Mouse (Mus musculus) ES-E14 (cell line): Measurements from ENCODE around the gene Plch1.

ENCODE experiments used
- CHD2 ChIP-seq: IDR thresholded peaks from 2 replicates; pipeline ENCODE4 v1.6.1; 2014; ENCODE audit warnings: mild to moderate bottlenecking, low read depth, low read length, inconsistent platforms
- HCFC1 ChIP-seq: IDR thresholded peaks from 2 replicates; pipeline ENCODE4 v1.6.1; 2012; ENCODE audit warnings: low read length, inconsistent platforms, borderline replicate concordance; ENCODE audit not compliant: insufficient read depth
- MAFK ChIP-seq: IDR thresholded peaks from 2 replicates; pipeline ENCODE4 v1.6.1; 2014; ENCODE audit warnings: mild to moderate bottlenecking, low read depth, low read length, inconsistent platforms; ENCODE audit not compliant: insufficient read depth
- ZNF384 ChIP-seq: IDR thresholded peaks from 2 replicates; pipeline ENCODE4 v1.6.1; 2012; ENCODE audit warnings: low read depth, low read length, inconsistent platforms

DNA sequence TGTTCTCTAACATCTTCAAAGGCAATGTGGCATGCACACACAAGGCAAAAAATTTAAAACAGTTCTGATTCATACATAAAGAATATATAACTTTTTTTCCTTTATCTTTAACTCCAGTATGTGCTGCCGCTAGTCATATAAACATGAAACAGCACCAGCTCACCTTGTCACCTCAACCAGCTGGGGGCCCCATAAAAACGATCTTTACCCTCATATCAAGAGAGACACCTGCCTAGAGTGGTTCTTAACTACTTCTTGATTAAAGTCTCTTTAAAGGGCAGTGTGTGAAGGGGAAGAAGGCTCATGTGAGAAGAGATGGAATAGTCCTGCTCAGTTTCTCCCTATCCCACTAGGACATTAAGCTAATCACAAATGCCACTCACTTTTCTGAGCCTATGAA lies 205.6 kb downstream of the Plch1 start:
- TF ChIP-seq HCFC1 (no peak), MAFK (no peak), ZNF384 (no peak), CHD2 (no peak)
